Mouse (Mus musculus) retina, postnatal 7 days (tissue): ENCODE data around the gene Flrt2.
A peak's percentile ranks its signal among the peaks of the same experiment; 100 is the strongest.
"Not testable (repeated sequence)": the region's sequence is repeated elsewhere in the genome, so short reads cannot be mapped to it uniquely, and the experiment has no call there.

Experiments used
- DNase-seq: peaks from one replicate; pipeline ENCODE4 v3.0.0-alpha.2; 2012; ENCODE audit warnings: low read depth, low spot score

The Flrt2 gene

DNA sequence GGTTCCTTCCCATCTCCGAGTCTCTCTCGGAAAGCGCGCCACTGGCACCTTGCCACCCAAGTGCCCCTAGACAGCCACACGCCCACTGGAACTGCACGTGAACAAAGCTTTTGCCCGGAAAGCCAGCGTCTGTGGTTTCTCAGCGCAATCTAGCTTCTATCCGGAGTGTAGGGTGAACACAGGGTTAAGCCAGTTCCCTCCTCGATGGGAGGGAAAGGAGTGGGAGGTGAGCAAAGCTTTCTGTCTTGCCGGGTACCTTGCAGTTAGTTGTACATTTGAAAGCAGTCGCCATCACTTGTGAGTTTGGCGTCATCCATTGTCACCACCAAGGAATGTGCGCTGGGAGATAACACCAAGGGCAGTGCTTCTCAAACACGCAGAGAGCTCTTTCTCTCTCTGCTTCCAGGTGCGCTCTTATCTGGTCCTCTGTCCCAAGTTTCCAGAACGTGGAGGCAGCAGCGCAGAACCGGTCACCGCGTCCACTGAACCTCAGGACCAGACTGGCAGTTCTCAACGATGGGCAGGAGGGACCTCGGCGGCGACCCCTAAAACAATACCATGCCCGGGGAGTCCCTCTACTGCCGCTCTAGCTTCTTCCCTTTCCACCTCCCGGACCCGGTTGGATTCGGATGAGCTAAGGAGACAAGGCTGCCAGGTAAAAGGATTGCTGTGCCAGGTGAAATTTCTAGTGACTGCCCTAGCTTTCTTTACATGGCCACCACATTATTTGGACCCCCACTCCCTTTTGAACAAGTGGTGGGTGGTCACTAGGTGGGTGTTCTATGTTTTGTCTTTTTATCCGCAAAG is at the start of gene Flrt2:
Gene Flrt2, plus strand, starts transcription at position 266 of the 807 bp plus-strand sequence.
- DNase-seq: no peak

DNA sequence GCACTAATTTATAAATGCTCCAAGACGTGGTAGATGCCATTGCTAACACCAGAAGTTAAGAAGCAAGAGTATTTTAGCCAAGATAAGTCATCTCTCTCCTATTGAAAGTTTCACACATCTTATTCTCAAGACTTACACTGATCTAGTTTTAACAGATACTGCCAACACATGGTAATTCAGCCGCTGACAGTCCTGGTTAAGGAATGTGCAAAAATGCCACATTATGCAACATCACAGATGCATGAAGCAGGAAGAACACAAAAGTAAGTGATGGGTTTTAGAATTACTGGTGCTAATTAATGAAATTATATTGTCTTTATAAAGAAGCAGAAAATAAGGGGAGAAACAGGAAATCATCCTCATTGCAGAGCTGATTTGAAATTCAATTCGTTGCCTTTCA is 49.8 kb upstream of the Flrt2 start:
- DNase-seq: no peak

DNA sequence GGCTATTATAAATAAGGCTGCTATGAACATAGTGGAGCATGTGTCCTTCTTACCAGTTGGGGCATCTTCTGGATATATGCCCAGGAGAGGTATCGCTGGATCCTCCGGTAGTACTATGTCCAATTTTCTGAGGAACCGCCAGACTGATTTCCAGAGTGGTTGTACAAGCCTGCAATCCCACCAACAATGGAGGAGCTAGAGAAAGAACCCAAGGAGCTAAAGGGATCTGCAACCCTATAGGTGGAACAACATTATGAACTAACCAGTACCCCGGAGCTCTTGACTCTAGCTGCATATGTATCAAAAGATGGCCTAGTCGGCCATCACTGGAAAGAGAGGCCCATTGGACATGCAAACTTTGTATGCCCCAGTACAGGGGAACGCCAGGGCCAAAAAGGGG is 44.8 kb upstream of the Flrt2 start:
- DNase-seq: not testable (repeated sequence)

DNA sequence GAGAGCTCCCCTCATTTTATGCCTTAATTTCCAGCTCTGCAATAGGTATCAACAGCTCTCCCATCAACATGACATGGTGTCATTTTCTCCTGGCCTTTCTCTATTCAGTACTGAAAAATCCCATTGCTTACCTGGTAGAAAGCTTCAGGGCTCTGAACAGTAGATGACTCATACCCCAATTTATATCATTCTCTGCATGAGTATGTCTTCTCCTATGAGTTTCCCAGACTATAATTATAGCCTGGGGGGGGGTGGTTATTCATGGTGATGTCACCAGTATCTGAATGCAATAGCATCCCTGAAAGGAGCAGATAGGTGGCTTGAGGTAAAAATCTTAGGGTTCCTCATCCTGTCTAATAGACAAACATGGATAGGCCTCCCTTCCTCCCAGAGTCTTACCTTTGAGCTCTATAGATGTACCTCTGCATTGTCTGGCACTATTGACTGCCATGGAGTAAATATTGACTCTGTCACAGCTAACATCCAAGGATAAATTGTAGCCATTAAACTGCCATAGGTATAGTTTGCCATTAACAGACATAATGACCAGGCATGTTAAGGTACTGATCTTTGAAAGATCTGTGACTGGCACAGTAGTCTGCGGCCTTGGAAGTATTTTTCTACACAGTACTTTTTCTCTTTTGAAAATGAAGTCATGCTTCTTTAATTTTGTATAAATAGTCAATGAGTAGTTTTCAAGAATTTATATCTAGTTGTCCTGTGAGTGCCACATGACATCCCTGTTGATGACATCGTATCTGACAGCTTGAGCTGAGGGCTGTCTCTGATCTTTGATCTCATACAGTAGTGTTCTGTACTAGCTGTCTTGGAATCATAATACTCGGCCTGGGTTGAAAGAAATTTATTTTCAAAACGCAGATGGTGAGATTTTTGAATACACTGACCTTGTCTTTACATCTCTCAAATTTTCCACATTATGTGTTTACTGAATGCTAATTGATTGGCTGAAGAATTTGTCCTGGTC is 39.6 kb upstream of the Flrt2 start:
- DNase-seq: no peak

DNA sequence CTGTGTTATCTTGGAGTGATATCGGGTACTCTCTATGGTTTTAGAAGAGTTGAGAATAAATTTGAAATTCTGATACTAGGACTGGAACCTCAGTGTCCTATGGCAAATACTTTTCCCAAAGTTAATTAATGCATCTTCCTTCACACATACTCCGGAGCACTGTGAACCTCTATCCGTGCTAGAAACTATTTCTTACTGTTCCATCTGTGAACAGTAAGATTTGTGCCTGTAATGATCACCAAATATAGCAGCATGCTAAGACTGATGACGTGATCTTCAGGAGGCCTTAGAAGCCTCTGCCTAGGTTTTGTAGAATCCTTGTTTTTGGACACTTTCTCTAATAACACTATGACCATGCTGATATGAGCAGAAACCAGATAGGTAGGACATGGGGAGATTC is 35.4 kb upstream of the Flrt2 start:
- DNase-seq: no peak

DNA sequence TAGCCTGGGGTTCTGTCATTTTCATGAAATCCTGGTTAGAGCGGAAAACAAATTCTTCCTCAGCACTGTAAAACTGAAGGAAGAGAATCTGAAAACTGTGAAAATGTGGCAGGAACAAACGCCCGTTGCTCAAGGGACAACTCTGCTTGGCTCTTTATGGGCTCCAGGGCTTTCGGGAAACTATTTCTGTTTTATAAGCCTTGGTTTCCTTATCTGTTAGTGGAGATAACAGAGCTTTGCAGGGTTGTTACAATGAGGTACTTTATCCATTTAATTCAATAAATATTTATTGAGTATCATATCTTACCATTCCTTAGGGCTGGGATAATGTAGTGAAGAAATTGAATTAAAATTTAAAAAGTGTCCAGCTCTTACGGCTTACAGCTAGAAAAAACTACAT is 24.7 kb upstream of the Flrt2 start:
- DNase-seq: no peak

DNA sequence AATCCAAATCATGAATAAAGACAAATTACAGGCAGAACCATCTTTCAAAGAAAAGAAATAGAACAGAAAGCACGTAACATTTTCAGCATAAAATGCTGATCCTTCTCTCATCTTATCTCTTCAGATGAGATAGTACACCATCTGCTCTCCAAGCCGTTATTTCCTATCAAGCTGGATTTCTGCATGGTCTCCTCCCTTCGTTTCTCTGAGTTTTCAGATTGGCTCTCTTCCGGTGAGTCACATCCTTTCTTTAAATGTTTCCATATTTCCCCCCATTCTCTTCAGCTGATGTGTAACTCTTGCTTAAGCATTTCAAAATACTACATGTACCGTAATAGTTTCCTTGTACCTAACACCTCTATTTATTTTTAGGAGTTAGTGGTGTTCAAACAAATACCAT is 16.3 kb upstream of the Flrt2 start:
- no peak for DNase-seq

DNA sequence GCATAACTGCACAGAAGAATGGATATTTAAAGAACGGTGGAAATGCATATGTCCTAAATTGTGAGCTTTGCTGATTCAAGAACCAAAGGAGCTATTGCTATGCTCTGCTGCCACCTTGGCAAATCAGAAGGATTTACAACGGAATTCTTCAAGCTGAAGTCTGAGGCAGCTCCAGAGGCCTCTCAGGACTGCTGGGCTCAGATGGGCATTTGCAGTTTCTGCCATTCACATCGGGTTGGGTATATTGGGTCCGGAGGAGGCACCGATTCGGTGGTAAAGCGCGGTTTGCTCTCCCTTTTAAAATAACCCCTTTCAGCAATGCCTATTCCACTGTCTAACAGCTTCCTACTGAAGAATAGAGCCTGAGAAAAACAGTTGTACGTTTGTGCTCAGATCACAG is 1.2 kb upstream of the Flrt2 start:
- no peak for DNase-seq

DNA sequence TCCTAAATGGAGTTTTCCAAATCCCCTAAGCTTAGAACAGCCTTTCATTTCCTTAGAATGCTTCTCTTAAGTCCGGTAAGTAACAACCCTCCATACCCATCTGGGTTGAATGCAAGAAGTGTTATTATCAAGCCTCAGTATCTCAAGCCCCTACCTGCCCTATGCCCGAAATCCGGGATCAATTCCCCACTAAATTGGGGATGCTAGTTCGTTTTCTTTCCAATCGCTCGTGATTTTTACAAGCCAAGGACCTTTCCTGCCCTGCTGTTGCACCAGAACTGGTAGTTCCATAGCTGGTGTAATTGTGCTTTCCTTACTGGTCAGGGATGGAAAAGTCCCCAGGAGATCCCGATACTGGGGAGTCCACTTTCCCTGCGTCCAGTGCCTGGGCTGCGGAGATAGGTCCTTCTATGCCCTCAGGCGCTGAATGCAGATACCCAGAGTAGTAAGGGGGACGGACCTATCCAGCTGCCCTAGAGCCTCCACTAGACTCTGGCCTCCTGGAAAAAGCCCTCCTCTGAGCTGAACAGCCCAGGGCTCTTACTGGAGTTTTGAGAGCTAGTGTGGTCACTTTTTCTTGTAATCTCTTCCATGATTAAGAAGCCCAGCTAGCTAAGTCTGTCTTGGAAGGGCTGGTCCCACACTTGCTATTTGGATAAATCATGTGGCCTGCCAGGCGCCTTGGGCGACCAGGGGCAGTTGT is 1.1 kb downstream of the Flrt2 start:
- no peak for DNase-seq

DNA sequence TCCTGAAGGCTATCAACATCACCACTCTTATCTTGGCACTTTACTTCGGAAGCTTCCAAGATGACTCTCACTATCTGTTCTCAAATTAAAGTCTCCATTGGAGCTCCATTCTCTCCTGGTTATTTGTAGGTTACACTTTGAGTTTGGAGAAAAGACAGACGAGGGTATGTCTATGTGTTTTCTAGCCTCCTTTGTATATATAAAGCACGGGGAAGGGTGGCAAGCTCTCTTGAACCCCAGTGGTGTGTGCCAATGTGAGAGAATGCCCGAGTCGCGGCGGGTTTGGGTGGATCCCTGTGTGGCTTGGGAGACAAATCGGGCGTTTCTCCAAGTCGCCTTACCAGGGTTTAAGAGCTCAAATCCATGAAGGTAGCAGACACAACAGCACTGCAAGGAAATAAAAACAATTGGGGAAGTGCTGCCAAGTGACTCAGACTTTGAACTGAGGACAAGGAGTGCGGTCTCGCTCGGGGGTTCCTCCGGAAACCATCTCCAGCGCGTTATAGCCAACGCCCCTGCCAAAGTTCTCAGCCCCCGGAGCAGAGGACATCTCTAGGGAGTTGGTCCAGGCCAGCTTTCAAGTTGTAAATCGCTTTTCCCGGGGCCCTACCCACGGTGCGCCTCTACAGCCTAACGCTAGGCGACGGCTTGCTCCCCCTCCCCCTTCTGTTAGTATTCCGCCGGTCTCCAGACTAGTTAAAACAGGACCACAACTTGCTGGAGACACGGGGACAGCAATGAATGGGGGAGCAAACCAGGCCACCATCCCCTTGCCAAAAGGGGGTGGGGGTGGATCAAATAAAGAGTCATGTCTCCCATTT is 1.8 kb downstream of the Flrt2 start:
- no peak for DNase-seq

DNA sequence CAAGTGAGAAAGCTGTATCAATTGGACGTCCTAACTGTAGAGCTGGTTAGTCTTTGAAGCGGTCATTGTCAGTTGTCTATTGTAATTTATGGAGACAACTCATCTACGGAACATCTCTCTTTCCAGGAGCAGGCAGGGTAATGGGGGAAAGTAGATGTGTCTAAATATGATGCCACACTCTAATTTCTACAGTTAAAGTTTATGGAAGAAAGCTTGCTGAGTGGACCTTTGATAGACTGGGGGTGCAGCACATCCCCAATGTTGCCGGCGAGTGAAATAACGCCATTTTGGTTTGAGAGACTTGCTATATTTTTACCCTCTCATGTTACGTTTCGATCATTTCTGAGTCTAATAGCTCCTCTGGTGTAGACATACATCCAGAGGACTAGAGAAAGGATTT is 2.5 kb downstream of the Flrt2 start:
- no peak for DNase-seq

DNA sequence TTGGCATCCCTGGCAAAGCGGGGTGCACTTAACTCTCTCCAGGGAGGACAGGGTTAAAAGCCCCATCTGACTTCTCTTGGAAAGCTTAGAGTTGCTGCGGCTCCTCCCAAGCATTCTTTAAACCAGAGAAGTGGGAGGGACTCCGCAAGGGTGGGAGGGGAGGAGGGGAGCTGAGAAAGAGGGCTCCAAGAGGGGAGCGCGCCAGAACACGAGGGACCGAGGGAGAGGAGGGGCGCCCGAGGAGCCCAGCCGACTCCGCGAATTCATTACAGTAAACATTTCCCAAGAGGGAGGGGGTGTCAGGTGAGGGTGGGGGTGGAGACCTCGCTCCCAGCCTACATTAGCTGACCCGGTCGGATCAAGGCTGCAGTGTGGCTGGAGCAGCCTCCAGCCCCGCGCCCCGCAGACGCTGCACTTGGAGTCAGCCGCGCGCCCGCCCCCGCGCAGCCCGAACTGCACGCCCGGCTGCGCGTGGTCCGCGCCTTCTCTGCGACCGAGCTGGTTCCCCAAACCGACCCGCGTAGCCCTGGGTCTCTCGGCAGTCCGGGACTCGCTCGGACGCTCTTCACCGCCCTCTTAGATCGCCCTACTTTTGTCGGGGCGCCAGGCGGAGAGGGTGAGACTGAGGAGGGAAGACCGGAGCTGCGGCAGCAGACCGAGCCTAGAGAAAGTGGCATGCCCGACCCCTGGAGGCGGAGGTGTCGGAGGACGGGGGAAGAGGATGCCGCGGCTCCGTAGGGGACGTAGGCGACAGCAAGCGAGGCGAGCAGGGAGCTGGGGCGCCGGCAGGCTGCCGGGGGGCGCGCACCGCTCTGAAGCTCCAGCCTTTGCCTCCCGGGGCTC is 3.2 kb downstream of the Flrt2 start:
- DNase-seq: peak; percentile 49

DNA sequence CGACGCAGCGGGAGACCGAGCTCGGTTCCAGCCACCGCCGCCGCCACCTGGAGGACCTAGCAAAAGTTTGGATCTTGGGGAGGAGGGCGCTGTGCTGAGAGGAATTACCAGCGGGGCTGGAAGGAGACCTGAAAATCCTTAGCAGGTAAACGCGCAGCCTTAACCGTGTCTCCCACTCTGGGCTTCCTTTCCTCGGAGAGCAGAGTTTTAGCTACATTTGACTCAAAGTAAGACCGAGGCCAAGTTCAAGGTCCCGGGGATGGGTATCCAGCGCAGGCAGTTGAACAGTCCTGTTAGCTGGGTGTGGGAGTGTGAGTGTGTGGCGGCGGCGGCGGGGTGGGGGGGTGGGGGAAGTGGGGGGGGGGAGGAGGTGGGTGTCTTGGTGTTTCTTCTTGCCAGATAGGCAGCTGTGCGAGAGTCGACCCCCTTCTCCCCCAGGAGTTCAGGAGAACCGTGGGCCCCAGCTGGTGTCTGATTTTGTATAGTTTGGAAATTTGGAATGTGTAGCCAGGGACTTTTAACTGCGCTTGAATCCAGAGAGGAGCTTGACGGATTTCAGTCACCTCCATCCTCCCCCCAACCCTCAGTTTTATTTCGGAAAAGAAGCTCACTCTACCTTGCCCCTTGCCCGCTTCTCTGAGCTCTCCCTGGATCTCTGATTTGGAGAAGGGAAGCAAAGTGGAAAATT is 4.0 kb downstream of the Flrt2 start:
- DNase-seq: no peak

DNA sequence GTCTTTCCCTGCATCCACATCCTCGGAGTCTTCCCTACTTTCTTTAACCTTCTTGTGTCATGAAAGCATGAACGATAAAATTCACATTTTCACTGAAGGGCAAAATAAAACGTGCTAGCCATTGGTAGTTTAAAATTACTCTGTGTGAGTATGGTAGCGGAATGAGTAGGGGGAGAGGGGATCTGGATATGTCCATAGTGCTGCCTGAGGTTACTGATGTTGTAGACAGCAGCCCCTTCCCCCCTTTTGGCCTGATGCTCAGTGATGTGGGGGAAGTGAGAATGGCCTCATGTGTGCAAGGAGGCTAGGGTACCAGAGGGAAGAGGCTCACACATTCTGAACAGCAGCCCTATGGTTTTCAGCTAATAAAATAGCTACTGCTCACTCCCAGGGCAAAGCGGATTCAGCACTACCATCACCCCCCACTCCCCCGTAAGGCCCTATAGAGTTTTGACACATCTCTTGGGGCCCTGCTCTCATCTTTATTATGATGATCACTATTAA is 4.5 kb downstream of the Flrt2 start:
- no peak for DNase-seq

DNA sequence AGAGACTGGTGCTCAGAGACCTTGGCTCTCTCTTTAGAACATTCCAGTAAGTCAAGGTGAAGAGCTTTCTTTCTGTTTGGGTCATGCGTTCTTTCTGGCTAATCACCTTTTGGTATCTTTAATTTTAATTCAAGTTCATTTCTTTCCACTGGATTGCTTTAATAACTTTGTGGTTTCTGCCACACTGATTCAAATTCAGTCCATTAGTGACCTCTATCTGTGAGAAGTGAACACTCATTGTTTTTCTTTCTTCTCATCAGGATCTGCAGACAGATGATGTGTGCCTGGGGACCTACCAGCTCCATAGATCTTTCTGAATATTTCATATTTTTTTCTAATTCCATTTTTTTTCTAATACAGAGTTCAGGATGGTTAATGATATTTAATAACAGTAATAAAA is 6.5 kb downstream of the Flrt2 start:
- no peak for DNase-seq

DNA sequence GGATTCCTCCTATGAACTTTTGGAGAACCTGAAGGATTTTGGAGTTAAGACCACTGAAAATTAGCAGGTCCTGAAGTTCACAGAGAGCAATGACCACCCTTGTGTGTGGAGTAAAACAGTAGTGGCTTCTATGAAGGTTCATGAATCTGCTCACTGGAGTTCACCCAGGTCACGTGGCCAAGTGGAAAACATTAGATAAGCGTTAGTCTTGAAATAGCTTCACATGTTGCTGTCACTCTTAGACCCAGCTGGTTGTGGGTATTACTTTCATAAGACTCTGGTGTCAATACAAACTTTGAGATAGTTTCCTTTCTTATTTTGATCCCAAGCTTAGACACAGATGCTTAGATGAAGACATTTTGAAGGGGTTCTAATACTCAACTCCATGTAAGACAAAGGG is 8.7 kb downstream of the Flrt2 start:
- no peak for DNase-seq

DNA sequence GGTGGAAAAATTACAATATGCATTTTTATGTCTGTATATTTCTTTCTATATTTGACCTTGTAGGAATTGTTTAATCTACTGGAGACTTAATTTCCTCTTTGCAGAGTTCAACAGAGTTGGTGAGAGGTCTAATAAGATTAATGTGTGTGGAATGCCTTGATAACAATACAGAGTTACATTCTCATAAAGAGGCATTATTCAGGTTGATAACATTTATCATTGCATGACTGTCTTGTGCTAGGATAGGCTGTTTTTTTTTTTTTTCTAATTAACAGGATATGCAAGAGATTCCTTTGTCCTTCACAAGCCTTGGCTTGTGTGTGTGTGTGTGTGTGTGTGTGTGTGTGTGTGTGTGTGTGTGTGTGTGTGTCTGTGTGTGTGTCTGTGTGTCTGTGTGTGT is 9.6 kb downstream of the Flrt2 start:
- no peak for DNase-seq

DNA sequence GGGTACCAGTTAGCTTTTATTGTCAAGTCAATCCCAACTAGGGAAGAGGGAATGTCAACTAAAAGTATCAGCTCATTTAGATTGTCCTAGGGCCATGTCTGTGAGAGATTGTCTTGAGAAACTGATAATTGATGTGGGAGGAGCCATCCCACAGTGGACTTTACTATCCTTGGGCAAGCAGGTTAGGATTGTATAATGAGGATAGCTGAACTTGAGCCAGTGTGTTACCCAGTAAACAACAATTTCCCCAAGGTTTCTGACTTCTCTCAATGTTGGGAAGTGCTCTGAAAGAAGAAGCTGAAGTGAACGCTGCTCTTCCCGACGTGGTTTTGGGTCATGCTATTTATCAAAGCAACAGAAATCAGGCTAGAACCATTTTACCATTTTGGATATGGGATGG is 13.0 kb downstream of the Flrt2 start:
- no peak for DNase-seq

DNA sequence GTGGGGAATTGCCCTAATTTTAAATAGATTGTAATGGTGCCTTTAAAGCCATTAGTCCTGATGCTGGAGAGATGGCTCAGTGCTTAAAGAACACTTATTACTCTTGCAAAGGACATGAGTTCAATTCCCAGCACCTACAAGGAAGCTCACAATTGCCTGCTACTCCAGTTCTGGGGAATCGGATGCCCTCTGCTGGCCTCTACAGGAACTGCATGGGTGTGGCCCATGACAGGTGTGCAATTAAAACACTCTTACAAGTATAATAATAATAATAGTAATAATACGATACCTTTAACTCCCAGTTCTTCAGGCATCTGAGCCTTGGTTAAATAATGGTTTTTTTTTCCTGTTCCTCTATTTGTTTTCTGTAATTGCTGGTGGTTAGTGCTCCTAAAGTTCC is 31.2 kb downstream of the Flrt2 start:
- DNase-seq: no peak

DNA sequence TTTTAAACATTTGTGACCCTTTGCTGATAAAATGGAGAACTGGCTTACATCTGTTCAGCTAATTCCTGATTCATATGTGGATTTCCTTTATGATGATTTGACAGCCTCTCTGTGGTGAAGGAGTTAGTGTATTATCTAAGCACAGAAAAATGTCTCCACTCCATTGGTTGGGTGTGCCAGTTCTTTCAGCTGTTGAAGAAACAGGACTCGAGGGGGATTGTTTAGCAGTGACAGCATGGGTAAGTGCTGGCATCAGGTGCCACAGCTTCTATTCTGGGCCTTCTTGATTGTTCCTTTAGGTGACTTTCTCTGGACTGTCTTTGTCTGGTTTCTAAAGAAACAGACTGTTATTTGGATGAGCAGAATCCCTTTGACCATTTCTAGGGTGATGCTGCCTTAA is 42.0 kb downstream of the Flrt2 start:
- DNase-seq: no peak
